Mouse (Mus musculus) T-helper 17 cell (primary cell): ENCODE measurements around the gene Zdhhc18.

Experiments used
- in situ Hi-C, 2 experiments: fragments of 300-600 bp; cut with MboI, MseI; formaldehyde crosslinking; loops; 1 replicate in 1 of 2; 2 replicates in 1 of 2; pipeline ENCODE4 v1.15.1; 2025; ENCODE audit warnings: high pct_unique_total_duplicates in 2 of 2

The Zdhhc18 gene

DNA sequence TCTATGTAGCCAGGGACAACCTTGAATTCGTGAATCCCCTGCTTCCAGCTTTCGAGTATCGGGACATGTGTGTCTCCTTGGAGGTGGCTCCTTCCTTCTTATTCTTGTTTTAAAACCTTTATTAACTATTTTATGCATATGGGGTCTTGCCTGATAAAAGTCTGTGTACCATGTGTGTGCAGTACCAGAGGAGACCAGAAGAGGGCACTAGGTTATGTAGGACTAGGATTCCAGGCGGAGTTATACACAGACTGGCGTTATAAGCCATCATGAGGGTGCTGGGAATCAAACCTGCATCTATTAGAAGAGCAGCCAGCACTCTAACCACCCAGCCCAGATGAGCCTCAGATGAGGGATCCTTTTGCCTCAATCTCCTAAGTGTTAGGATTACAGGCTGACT, 38.1 kb downstream of the Zdhhc18 start:
- in situ Hi-C loops = loop anchor here in 1 of 2 experiments (10.0 kb wide), 1 partner anchor 637 kb away; the partner anchor contains the start of gene Fgr

DNA sequence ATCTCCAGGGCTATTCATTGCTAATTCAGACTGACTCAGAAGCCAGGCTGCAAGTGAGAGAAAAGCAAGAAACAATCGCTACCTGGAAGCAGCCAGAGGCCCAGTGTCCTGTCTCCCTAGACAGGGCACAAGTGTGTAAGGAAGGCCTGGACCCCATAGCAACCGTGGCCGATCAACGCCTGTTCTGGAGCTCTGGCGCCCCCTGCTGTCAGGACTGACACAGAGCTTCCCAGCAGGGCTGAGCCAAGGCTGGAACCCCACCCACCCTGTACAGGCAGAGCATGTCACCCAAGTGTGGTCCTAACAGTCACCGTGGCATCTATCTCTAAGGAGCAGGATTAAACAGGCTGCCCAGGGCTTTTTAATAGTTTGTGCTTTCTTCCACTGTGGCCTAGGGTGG, 40.2 kb downstream of the Zdhhc18 start:
- in situ Hi-C loops = loop anchor here in 1 of 2 experiments (10.0 kb wide), 1 partner anchor 635 kb away; the partner anchor contains the start of gene Fgr

DNA sequence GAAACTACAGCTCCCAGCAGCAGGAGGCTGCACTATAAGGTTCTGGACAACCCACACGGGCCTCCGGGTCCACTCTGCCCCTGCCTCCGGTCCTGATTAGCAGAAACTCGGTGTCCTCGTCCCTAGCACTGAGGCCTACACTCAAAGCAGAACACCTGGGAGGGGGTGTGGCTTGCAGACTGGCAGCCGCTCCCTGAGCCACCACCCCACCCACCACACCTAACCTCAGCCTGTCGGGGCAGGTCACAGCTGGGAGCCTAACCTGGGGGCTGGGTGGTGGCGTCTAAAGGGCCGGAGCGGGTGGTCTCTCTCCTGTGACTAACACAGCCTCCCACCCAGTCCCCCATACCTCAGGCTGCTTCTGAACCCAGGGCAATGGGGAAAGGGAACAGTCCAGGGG, 42.7 kb downstream of the Zdhhc18 start:
- in situ Hi-C loops = no loop called here

DNA sequence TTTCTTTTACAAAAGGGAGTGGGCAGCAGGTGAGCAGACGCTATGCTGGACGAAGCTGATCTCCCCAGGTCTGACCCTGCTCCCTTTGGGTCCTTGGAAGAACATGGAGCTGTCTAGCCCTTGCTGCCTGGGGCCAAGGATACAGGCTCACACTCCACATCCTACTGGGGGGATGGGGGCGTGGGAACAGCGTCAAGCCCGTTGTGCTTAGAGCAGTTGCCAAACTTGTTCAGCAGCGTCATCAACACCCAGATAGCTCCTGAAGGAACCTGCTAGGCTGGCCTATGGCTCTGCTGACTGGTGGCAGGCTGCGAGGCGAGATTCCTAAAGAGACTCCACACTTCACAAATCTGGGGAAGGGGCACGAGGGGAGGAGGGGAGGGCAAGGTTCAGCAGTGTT, 44.6 kb downstream of the Zdhhc18 start:
- in situ Hi-C loops = no loop called here

DNA sequence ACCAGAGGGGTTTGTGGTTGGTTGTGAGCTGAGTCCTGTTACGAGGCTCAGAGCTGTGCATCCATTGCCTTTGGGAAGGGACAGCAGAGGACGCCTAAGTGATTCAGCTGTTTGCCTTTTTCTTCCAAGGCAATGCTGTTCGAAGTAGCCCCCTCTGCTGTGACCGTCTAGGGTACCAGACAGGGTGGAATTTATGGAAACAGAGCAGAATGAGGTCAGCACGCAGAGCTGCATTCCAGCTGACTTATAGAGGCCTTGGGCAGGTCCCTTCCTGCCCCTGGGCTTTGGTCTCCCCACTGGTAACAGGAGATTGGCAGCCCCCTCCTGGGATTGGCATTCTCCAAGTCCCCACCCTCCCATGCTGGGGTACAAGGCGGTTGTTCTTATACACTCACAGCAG, 45.1 kb downstream of the Zdhhc18 start:
- in situ Hi-C loops = no loop called here

DNA sequence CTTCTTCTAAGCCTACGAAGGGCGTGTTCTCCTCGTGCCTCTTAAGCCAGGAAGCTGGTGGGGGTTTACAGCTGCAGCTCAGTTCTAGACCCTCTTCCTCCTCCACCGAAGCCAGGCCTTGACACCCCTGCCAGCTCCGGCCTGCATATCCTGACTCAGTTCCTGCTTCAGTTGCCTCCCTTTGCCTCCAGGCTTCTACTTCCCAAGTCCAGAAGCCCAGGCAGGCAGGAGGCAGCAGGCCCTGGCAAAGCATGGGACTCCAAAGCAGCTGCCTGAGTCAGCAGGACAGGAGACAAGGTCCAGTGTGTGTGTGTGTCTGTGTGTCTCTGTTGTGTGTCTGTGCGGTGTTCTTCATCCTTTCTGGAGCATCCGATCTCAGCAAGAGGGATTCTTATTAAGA, 45.8 kb downstream of the Zdhhc18 start:
- in situ Hi-C loops = no loop called here

DNA sequence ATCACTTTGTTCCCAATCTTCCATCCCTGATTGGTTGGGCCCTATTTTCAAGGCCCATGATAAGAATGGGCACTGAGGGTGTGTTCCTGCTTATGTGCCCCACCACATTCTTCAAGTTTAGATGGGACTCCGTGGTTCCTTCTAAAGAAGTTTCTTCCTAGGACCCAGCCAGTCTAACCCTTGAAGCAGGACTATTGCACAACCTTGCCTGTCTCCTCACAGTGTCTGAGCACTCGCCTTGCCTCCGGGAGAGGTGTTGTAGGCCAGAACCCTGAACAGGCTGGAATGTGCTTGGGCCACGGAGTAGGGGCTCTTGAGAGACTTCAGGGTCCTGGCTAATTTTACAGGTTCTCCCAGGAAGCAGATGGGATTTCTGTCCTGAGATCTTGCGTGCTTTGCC, 46.9 kb downstream of the Zdhhc18 start:
- in situ Hi-C loops = no loop called here

DNA sequence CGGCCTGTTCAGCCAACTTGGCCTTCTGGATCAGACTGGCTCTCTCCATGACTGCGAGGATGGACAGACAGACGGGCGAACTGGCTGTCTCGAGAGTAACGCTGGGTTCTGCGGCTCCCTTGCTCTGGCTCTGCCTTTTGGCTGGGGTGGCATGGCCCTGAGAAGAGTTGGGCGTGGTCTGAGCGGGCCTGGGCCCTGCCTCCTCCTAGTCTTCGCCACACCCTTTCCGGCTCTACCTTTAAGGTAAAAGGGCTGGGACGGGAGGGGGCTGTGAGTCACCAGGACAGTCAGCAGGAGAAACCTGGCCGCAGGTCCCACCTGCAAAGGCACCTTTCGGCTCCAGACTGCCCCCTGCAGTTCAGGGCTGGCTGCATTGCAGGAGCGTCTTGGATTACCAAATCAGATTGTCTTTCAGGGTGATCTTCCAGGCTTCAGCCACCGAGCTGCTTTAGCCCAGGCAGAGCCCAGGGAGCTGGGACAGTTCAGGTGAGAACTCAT, 48.2 kb downstream of the Zdhhc18 start, which contains the start of gene Sfn:
Gene Sfn (minus strand): TSS at position 448 of the 498 bp plus-strand sequence.
- in situ Hi-C loops = no loop called here

DNA sequence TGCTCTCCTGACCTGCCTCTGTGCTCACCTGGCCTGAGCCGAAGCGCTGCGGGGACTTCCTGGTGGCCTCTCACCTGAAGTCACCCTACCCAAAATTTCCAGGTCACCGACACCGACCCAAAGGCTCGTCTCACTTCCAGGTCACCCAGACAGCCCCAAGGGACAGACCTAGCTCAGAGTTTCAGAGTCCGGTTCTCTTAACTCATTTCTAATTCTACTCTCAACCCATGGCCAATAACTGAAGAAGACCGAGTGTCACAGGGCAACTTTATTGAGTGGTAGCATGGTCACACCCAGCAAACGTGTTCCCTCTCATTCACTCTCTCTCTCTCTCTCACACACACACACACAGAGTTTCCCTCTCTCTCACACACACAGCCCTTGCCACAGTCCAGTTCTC, 49.6 kb downstream of the Zdhhc18 start:
- in situ Hi-C loops = no loop called here

DNA sequence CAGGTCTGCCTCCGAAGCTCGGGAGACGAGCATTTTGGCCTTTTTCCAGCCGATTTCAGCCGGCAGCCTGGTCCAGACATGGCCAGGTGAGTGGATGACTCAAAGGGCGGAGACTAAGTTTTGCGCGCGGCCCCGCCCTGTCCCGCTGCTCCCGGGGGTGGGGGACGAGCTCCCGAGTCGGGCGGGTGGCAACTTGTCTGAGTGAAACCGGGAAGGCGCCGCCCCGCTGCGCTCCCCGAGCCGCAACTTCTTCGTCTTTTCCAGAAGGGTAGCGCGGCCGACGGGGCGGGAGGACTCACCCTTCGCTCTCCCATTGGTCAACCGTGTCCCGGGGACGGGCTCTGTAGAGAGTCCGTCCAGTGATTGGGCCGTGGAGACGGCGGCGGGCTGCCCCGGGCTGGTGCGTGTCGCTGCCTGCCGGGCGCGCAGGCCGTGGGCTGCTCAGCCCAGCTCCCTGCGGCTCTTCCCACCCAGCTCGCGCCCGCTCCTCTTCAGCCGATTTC, 50.3 kb downstream of the Zdhhc18 start:
- in situ Hi-C loops = loop anchor here (10.0 kb wide), 1 partner anchor 45 kb away; no protein-coding TSS in a partner anchor

DNA sequence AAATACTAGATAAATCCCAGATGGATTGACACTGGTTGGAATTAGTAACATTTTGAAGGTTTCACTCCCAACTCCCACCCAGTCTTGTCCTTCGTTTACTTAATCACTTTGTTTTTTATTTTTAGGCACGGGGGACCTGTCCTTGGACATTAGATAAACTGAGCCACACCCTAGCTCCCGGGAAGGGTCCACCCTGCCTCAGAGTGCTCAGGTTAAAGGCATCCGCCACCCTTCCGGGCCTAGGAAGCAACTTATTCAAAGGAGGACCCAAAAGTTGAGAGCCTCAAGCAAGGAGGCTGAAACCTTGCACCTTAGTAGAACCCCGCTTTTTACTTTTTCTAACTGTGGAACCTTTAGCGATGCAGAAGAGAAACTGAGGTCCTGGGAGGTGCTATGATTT, 50.8 kb downstream of the Zdhhc18 start:
- in situ Hi-C loops = loop anchor here (10.0 kb wide), 1 partner anchor 46 kb away; no protein-coding TSS in a partner anchor

DNA sequence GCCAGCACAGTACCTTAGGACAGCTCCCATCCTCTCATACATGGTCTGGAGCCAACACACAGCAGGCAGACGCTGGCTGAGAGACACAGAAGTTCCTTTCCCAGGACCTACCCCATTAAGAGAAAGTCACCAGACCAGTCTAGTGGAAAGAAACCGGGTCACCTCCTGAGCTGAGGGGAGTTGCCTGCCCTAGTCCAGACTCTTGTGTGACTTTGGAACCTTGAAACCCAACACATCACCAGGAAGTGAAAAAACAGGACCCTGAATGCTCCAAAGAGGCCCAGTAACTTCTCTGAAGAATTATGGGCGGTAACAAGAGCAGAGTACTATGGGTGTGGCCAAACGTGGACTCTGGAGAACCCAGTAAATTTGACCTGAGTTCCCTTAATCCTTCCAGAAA, 51.3 kb downstream of the Zdhhc18 start:
- in situ Hi-C loops = loop anchor here (10.0 kb wide), 1 partner anchor 46 kb away; no protein-coding TSS in a partner anchor

DNA sequence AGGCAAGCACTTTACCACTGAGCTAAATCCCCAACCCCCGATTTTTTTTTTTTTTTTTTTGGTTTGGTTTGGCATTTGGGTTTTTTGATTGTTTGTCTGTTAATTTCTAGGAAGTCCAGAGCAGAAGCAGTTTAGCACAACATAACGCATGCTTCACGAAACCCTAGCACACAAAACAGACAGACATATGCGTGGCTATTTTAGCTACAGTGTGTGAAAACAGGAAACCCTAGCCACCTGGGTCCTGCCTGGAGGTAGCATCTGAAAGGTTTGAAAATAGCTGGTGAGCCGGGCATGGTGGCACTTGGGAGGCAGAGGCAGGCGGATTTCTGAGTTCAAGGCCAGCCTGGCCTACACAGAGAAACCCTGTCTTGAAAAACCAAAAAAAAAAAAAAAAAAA, 53.9 kb downstream of the Zdhhc18 start:
- in situ Hi-C loops = loop anchor here (10.0 kb wide), 1 partner anchor 49 kb away; no protein-coding TSS in a partner anchor

DNA sequence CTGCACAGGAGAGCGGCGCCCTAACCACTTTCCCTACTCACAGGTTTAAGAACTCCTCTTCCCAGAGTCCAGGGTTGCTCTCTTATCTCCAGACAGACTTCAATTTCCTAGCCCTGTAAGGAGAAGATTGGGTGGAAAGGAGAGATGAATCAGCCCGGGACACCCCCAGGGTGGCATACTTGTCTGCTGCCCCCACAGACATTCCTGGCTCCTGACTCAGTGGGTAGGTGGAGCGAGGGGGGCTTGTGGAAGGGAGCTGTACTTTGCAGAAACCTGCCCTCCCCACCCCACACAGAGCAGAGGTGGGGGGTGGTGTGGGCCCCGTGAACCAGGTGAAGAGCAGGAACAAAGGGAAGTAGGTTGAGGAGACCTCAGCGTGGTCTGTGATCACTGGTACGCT, 54.4 kb downstream of the Zdhhc18 start:
- in situ Hi-C loops = loop anchor here (10.0 kb wide), 1 partner anchor 49 kb away; no protein-coding TSS in a partner anchor

DNA sequence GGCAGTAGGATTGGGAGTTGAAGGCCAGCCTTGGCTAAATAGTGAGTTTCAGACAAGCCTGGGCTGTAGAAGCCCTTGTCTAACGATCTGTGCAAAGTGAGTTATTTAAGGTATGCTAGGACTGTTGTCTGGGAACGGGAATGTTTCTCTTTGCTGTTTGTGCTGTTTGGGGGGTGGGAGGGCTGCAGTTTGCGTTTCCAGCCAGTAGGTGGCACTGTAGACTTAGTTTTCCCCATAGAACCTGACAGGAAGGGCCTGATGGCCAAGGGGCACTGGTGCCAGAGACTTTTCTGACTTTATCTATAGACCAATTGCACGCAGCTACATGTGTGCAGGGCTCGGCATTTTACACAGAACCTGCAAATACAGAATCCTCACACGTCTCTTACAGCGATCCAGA, 57.4 kb downstream of the Zdhhc18 start:
- in situ Hi-C loops = loop anchor here (5.0 to 10.0 kb wide), 2 partner anchors 52 to 240 kb away; no protein-coding TSS in a partner anchor

DNA sequence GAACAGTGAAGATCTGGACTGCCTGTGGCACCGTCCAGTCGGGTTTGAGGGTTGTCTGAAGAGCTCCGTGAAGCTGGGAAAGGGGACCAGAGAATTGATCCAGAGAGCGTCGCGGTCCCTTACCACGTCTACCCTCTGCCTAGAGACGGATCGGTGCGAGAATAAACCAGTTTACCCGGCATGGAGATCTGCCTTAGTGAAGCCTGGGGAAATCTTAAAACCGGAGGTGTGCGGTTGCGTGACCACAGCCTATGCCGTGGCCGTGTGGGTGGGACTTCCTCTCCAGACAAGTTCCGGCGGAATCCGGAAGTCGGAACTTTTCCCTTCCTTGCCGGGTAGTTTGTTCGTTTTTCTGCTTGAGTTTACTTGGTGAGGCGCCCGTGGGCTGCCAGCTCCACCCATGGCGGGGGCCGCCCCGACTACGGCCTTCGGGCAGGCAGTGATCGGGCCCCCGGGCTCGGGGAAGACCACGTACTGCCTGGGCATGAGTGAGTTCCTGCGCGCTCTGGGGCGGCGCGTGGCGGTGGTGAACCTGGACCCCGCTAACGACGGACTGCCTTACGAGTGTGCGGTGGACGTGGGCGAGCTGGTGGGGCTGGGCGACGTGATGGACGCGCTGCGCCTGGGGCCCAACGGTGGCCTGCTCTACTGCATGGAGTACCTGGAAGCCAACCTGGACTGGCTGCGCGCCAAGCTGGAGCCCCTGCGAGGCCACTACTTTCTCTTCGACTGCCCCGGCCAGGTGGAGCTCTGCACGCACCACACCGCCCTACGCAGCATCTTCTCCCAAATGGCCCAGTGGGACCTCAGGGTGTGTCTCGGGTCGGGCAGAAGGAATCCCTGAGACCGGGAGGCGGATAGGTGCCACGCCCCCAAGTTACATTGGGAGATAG, 65.6 kb downstream of the Zdhhc18 start, which contains the start of gene Gpn2:
Gene Gpn2 (plus strand): TSS at position 304 of the 893 bp plus-strand sequence.
- in situ Hi-C loops = no loop called here

DNA sequence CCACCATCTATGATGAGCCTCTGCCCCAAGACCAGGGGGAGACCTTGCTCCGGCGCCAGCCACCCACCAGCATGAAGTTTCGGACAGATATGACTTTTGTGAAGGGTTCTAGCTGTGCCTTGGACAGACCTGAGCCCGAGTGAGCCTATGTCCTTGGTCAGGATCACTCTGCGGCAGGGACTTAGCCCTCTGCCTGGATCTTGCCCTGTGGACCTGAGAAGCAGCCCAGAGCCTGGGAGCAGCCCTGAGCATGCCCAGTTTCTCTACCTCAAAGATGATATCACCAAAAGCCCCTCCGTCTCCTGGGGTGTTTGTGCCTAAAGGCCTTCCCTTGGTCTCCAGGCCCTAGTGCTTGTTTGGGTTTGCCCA, 66.3 kb downstream of the Zdhhc18 start:
- in situ Hi-C loops = no loop called here

DNA sequence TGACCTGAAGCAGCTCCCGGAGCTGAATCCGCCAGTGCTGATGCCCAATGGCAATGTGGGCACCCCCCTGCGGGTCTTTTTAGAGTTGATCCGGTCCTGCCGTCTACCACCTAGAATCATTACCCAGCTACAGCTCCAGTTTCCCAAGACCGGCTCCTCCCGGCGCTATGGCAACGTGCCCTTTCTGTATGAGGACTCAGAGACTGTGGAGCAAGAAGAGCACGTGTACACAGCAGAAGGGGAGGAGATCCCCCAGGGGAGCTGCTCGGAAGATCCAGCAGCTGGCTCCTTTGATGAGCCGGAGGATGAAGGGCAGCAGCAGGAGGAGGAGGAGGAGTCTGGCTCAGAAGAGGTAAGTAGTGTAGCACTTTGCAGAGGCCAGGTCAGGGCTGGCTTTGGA, 72.0 kb downstream of the Zdhhc18 start:
- in situ Hi-C loops = no loop called here

DNA sequence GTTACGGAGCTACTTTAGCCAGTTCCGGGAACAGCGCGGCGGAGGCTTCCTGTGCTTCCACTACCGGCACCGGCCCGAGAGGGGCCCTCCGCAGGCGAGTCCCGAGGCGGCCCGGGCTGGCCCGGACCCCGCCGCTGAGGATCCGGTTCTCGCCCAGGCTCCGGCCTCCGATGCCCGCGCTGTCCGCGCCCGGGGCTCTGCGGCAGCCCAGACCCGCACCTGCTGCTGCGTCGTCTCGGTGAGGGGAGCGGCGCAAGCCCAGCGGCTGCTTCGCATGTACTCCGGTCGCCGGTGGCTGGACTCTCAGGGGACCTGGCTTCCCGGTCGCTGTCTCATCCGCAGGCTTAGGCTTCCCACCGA, 75.1 kb downstream of the Zdhhc18 start:
- in situ Hi-C loops = no loop called here

DNA sequence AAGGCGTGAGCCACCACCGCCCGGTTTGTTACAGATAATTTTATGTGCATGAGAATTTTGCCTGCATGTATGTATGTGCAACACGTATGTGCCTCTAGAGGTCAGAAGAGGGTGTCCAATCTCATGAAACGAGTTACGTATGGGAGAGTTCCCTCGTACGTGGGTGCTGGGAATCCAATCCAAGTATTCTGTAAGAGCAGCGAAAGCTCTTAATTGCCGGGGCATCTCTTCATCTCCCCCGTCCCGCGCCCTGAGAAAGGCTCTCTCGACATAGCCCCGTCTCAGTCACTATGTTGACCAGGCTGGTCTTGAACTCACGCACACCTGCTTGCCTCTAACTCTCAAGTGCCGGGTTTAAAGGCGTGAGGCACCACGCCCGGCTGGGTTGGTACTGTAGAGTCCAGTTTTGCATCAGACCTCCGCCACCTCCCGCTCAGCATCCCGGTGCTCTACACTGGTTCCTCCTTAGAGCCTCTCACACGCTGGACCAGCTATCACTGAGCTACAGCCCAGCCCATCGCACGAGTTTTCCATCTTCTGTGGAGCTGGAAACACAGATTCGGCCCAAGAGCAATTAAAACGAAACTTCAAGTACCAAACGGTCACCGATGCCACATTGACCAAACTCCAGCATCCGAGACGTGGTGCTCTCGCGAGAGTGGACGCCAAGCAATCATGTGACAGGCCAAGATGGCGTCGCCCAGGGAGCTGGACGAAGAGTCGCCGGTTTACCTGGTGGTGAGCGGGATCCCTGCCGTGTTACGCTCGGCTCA, 75.7 kb downstream of the Zdhhc18 start, which contains the start of gene Gpatch3:
Gene Gpatch3 (plus strand): TSS at position 676 of the 773 bp plus-strand sequence.
- in situ Hi-C loops = no loop called here

DNA sequence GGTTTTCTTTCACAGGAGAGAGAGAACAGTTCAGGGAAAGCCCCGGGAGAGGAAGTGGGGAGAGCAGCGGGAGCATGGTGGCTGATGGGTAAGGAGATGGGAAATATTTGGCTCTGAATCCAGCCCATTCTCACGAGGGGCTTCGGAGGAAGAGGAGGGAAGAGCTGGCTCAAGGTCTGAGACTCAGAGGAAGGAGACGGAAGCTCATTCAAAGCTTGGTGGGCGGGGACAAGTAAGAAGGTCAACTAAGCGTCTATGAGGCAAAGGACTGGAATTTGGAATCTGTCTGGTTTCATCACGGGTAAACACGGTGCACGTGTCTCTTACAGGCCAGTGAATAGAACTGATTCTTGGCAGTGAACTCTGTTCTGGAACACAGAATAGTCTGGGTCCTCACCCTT, 79.9 kb downstream of the Zdhhc18 start:
- in situ Hi-C loops = no loop called here
